Mouse (Mus musculus): ENCODE results near the gene Scamp1.
A peak's percentile ranks its signal among the peaks of the same experiment; 100 is the strongest.
"Not testable (repeated sequence)": the region's sequence is repeated elsewhere in the genome, so short reads cannot be mapped to it uniquely, and the experiment has no call there.

Scamp1 gene

GRCm38 (mm10) chr13:94285281-94285871 lies at the start of gene Scamp1:
Gene Scamp1, minus strand, starts transcription at chr13:94285857.
- peak; percentile 90 for DNase-seq (ENCODE audit: low read depth, low spot score)

GRCm38 (mm10) chr13:94330392-94330979 lies 44.8 kb upstream of the Scamp1 start:
- DNase-seq (ENCODE audit: low read depth, low spot score), result no peak

GRCm38 (mm10) chr13:94329005-94329404 lies 43.3 kb upstream of the Scamp1 start:
- DNase-seq (ENCODE audit: low read depth, low spot score), result not testable (repeated sequence)

- no peak for DNase-seq (ENCODE audit: low read depth, low spot score)
Observed at GRCm38 (mm10) chr13:94328063-94328462, 42.4 kb upstream of the Scamp1 start.

- DNase-seq (ENCODE audit: low read depth, low spot score), result no peak
Observed at GRCm38 (mm10) chr13:94322475-94322874, 36.8 kb upstream of the Scamp1 start.

- DNase-seq (ENCODE audit: low read depth, low spot score), result no peak
Observed at GRCm38 (mm10) chr13:94321094-94321792, 35.6 kb upstream of the Scamp1 start.

- DNase-seq (ENCODE audit: low read depth, low spot score), result no peak
Observed at GRCm38 (mm10) chr13:94316975-94317511, 31.4 kb upstream of the Scamp1 start.

- not testable (repeated sequence) for DNase-seq (ENCODE audit: low read depth, low spot score)
Observed at GRCm38 (mm10) chr13:94312812-94313211, 27.2 kb upstream of the Scamp1 start.

GRCm38 (mm10) chr13:94308279-94308678 lies 22.6 kb upstream of the Scamp1 start:
- DNase-seq (ENCODE audit: low read depth, low spot score), result no peak

- no peak for DNase-seq (ENCODE audit: low read depth, low spot score)
Observed at GRCm38 (mm10) chr13:94307531-94307930, 21.9 kb upstream of the Scamp1 start.

GRCm38 (mm10) chr13:94306968-94307289 lies 21.3 kb upstream of the Scamp1 start:
- no peak for DNase-seq (ENCODE audit: low read depth, low spot score)

- DNase-seq (ENCODE audit: low read depth, low spot score), result peak; percentile 51
Observed at GRCm38 (mm10) chr13:94306277-94306967, 20.8 kb upstream of the Scamp1 start.

- no peak for DNase-seq (ENCODE audit: low read depth, low spot score)
Observed at GRCm38 (mm10) chr13:94300946-94301538, 15.4 kb upstream of the Scamp1 start.

- no peak for DNase-seq (ENCODE audit: low read depth, low spot score)
Observed at GRCm38 (mm10) chr13:94300232-94300631, 14.6 kb upstream of the Scamp1 start.

GRCm38 (mm10) chr13:94298401-94298800 lies 12.7 kb upstream of the Scamp1 start:
- DNase-seq (ENCODE audit: low read depth, low spot score), result no peak

- no peak for DNase-seq (ENCODE audit: low read depth, low spot score)
Observed at GRCm38 (mm10) chr13:94296371-94296770, 10.7 kb upstream of the Scamp1 start.

- no peak for DNase-seq (ENCODE audit: low read depth, low spot score)
Observed at GRCm38 (mm10) chr13:94295922-94296321, 10.3 kb upstream of the Scamp1 start.

- DNase-seq (ENCODE audit: low read depth, low spot score), result no peak
Observed at GRCm38 (mm10) chr13:94294886-94295285, 9.2 kb upstream of the Scamp1 start.

GRCm38 (mm10) chr13:94293911-94294310 lies 8.3 kb upstream of the Scamp1 start:
- DNase-seq (ENCODE audit: low read depth, low spot score), result no peak

- DNase-seq (ENCODE audit: low read depth, low spot score), result no peak
Observed at GRCm38 (mm10) chr13:94286195-94286594, 538 bp upstream of the Scamp1 start.

GRCm38 (mm10) chr13:94284543-94285269 lies 951 bp downstream of the Scamp1 start:
- DNase-seq (ENCODE audit: low read depth, low spot score), result peak; percentile 42
